Mouse (Mus musculus): ENCODE results near the gene Tiam1.

DNA sequence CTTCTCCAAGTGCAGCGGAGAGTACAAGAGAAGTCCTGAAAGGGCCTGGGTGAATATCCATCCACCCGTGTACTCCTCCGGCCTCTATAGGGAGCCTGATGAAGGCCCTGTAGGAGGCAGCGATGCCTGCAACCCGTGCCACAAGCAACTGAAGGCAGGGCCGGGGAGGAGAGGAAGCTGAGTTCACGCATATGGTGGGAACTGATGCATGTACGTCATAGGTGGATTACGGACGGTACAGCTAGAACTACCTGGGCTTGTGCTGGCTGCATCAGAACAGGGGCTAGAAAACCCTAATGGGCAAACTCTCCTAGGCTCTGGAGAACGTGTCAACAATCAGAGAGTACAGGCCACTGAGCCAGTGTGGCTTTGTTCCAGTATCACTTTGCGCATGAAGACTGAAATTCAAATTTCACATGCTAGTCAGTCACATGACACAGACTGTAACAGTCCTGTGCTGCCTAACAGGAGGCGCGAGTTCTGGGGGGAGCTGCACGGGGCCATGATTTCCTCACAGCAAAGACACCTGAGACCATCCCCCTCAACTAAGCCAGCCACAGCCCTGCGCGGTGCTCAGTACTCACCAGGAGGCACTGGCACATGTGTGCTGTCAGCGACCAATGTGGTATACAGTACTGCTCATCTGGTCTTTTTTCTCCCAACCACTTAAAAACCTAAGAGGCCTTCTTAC lies 156.8 kb downstream of the Tiam1 start:
- TF ChIP-seq CTCF (IDR thresholded peaks at IDR 0.05; ENCODE audit: low read depth, low read length): no peak
- TF ChIP-seq POLR2A (IDR thresholded peaks at IDR 0.05; ENCODE audit: extremely low read depth, insufficient read depth, low read length): no peak
